Mouse (Mus musculus): ENCODE measurements around the gene Prss30.

The Prss30 gene

DNA sequence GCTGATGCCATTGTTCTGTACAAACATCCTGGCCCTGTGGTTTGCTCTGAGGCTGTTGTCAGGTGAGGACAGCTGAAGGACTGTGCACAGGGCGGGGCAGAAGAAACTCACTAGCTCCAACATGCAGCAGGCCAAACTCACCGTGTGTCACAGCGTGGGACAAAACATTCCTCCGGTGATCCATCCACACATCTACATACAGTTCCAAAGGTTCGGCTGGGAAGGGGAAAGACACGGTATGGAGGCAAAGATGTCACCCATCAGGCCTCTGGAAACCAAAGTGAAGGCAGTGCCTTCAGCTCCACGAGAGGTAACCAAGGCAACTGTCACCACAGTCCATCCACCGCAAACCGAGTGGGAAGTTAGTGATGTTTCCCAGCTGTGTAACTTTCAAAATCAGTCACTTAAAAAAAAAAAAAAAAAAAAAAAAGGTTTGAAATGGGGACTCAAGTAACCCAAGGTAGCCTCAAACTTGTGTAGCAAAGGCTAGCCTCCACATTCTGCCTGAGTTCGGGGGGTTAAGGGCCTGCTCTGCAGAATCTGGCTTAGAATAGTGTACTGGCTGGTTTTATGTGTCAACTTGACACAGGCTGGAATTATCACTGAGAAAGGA, at the start of gene Prss30:
Gene Prss30, minus strand, starts transcription at position 270 of the 613 bp plus-strand sequence.
- no peak for DNase-seq (ENCODE audit: low spot score)

DNA sequence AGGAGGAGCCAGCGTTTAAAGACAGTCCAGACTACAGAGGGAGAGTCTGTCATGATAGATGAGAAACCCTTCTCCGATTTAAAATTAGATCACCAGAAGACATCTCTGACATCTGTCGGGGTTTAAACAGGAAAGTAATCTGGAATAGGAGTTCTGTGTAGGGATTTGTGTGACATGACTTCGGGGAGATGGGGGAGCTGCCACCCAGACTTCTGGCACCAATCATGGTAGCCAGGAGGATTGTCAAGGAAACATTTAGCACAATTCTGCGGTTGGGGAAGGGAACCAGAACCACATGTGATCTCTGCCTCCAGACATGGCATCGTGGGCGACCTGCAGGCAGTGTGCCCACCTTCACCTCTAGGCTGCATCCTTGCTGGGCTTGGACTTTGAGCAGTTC, 49.1 kb upstream of the Prss30 start:
- DNase-seq (ENCODE audit: low spot score), result no peak

DNA sequence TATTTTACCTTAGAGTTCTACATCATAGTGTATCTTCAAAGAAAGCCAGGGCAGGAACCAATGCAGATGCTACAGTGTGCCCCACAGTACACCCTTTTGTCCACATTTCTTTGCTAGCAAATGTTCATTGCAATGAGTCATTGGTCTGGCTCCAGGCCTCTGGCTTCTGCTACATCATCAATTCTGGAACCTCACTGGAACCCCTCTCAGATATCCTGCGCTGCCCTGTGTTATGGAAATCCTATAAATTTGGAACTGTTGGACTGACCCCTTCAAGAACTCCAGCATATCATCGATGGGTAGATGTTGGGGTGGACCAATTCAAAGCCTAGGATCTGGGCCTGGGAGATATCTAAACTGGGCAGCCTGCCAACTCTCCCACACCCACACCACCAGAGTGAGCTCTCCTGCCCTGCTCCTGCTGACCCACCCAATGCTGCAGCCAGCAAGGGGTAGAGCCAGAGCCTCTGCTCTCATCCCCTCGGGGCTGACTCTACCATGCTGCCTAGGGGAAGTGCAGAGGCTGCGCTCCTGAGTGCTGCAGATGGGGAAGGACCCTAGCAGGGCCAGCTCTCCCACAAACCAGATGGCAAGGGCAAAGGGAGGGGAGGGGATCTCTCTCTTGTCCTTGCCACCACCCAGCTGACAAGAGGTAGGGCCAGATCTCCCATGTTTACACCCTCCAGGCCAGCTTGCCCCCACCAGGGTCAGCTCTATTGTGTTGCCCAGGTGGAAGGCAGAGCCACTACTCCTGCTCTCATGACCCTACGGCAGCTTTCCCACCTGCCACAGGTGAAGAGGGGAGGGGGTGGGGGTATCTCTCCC, 41.2 kb upstream of the Prss30 start:
- DNase-seq (ENCODE audit: low spot score), result no peak

DNA sequence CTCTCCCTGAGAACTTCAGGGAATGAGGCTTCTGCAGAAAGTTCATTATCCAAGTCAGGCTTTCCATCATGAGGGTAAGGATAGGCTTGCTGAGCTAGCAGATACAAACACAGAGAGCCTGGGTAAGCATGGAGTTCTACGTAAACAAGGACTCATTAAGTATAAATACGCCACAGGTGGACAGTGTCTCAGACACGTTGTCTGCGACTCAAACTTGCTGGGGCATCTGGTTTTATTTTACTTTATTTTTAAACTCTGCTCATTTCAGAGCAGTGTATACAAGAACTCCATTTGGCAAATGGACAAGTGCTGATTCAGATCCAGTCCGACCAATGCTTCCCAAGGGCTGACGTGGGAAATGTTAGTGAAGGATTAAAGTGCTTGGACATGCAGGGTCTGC, 40.3 kb upstream of the Prss30 start:
- DNase-seq (ENCODE audit: low spot score), result no peak

DNA sequence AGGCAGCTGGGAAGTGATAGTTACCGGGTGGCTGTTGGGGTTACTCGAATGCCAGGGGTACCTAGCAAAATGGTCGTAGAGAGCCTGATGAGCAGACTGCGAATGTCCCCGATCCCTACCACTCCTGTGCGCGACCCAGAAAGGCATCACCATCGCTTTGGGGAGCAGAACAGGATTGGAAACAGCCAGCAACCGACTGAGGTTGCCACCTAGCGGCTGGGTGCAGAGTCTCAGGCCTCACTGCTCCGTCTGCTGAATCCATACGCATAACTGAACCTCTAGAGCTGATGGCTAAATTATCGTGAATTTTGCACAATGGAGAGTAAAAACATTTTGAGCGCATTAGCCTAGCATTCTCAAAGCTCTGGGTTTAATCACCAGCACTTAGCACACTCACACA, 35.4 kb upstream of the Prss30 start:
- DNase-seq (ENCODE audit: low spot score), result no peak

DNA sequence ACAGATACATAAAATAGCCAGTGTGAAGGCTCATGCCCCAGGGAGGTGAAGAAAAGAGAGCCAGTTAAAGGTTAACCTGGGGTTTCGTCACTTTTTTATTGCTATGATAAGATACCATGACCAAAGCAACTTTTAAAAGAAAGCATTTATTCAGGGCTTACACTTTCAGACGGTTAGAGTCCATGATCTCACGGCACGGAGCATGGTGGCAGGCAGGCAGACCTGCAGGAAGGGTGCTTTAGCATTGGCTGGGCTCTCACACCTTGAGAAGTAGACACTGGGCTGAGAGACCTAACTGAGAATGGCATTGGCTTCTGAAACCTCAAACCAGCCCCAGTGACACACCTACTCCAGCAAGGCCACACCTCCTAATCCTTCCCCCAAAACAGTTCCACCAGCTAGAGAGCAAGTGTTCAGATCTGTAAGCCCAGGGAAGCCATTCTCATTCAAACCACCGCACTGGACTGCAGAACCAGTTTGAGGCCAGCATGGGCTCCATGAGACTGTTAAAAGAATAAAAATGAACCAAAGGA, 34.1 kb upstream of the Prss30 start:
- no peak for DNase-seq (ENCODE audit: low spot score)

DNA sequence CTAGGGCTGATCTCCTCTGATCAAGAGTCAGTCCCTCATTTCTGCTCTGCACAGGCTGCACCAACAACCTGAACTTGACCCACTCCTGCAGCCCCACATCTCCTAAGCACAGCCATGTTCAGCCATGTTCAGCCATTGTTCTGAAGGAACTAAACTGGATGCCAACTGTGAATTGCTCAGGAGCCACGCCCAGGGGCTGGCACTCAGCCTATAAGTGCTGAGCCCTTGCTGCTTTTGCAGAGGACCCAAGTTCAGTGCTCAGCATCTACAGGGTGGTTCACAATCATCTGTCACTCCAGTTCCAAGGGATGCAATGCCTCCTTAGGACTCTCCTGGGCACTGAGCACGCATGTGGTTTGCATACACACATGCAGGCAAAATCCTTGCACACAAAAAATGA, 32.6 kb upstream of the Prss30 start:
- DNase-seq (ENCODE audit: low spot score), result no peak

DNA sequence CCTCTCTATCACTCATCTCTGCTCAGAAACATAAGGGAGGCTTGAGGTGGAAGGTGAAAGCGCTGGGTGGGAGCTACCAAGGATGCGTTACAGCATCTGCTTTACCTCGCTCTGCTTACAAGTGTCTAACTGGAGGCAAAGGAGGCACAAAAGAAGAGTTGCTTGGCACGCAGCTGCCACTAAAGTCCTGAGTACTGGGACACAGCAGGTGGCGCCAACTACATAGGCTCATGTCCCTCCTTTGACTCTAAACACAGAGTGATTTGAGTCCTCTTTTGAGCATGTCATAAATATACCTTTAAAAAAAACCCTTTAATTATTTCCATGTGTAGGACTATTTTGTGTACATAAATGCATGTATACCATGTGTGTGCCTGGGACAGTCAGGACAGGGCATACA, 29.3 kb upstream of the Prss30 start:
- no peak for DNase-seq (ENCODE audit: low spot score)

DNA sequence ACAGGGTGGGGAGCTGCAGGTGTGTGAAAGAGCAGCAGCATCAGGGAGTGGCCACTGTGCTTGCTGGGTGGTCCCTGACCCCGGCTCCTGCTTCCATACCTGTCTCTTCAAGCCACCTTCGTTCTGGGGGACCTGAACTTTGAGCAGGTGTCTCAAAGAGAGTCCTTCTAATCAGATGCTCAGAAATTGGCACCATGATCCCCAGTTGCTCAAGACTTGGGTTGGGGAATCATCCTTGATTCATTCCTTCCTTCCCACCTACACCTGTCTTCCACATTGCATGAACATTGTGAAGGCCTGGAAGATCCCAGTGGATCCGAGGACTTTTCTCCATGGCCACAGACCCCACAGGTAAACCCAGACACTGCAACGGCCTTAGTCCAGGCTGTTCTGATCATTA, 27.7 kb upstream of the Prss30 start:
- DNase-seq (ENCODE audit: low spot score), result no peak

DNA sequence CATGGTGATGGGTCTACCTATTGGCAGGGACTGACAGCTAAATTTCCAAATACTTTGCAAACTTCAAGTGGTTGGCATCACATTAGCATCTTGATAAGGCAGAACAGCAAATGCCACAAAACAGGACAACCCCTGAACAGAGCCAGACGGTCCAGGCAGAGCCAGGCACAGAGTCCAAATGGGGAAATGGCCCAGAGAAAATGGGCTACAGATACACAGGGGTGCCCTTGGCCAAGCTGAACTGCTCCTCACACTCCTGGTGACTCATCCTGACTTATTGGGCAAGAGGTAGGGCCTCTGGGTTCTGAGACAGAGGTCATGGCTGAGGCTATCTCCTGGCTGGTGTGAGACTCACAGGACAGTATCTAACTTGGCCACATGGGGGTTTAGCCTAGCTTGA, 27.0 kb upstream of the Prss30 start:
- no peak for DNase-seq (ENCODE audit: low spot score)

DNA sequence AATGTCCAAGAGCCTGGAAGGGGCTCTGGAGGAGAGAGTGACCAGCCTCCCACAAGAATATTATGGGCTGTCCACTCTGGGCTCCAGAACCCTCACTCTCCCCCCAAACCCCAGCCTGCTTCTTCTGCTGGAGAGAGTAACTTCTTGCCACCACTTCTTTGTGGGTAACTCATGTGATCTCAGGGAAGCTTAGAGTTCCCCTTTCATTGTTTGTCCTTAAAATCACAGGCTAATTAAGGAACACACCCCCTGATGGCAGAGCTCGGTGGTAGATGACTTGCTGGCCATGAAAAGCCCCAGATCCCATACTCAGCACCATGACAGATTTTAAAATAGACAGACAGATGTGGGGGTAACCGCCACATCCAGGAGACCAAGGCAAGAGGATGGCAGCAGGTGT, 26.6 kb upstream of the Prss30 start:
- DNase-seq (ENCODE audit: low spot score), result no peak

DNA sequence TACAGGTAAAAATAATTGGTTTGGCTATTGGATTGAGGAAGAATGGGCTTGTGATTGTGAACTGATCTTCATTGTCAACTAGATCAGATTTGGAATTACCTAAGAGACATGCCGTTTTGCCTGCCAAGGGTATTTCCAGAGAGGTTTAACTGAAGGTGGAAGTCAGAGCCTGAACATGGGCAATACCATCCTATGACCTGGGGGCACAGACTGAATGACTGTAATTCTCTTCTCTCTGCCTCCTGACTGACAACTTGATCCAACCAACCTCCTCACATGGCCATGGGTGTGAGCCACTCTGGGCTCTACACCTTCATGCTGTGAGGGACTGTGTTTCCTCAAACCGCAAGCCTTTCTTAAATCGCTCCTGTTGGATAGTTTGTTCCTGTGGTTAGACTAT, 24.7 kb upstream of the Prss30 start:
- no peak for DNase-seq (ENCODE audit: low spot score)

DNA sequence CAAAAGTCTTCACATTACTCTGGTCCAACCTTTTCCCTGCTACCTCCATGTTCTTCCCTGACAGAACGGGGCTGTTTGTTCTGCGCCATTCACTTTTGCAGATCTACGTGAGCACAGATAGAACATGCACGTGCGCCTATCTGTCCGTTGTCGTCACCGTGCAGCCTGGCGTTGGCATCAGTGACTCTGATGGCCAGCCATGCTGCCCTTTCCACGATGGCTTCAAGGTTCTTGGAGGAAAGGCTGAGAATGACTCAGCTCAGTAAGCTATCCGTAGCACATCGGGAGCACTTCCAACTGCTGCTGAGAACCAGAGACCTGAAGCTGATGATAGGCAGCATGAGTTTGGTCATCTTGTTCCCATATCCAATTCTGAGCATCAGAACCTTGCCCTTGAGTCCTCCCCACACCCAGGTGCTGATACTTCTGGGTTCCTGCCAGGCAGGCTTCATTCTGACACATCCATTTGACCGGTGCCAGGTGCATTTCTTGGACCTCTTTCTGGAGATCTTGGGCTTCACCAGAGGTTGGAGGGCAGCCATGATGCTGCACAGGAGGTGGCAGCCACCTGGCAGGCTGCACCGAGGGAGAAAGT, 23.8 kb upstream of the Prss30 start:
- no peak for DNase-seq (ENCODE audit: low spot score)

DNA sequence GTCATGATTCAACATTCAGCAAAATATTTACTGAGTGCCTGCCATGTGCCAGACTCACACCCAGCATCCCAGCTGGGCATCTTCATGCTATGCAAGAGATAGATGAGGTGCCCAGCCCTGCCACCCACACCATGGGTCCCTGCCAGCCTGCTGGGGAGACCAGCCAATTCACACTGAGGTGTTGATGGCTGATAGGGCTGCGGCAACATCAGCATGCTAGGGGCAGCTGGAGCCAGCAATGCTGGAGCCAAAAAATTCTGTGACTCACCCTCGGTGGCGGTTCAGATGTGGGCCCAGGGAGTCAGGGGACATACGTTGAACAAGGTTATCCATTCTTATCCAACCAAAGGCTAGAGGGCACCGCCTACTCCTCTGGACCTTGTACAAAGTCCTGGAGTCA, 20.0 kb upstream of the Prss30 start:
- DNase-seq (ENCODE audit: low spot score), result no peak

DNA sequence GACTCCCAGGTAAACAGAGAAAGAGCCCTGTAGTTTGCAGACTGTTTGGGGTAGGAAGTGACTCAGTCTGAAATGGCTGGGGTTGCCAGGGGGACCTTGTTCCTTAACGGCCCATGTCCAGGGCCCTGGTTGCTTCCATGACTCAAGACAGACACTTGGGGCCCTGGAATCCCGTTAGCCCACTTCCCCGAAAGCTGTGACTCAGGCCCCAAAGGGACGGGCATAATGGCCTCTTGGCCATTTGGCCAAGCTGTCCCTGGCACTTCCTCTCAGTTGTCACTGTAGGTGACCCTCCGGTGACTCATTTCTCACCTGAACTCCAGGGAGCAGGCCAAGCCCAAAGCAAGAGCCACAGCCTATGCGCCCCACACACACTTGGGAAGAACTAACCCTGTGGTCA, 18.0 kb upstream of the Prss30 start:
- no peak for DNase-seq (ENCODE audit: low spot score)

DNA sequence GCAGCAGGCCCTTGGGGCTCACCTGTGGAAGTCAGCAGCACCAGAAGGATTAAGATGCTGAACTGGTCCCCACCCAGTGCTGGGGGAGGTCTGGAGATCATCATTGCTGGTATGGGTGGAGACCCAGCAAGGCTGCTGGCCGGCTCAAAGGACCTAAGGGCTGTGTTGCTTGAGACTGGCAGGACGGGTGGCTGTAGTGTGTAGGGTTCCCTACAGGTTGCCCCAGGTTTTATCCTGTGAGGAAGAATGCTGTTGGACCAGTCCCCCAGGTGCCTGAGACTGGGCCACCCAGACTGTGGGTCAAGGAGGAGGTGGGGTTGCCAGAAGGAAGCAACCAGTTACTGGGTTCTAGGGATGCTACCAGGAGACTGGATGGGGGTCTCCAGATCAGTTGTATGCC, 17.5 kb upstream of the Prss30 start, which contains the start of gene Prss22:
Gene Prss22, minus strand, starts transcription at position 200 of the 400 bp plus-strand sequence.
- no peak for DNase-seq (ENCODE audit: low spot score)

DNA sequence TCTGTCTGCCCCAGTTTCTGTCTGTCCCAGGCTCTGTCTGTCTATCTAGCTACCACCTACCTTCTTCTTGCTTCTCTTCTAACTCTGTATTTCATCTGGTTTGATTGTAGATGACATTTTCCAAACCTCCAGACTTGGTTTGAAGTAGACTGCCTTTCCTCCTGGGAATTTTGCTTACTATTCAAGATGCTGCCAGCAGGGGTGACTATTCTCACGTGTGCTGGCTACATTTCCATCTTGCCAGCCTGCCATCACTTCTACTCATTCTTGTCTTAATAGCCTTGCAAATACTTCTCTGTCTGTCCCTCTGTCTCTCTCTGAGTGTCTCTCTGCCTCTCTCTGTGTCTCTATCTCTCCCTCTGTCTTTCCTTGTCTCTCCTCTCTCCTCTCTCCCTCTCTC, 15.1 kb upstream of the Prss30 start:
- no peak for DNase-seq (ENCODE audit: low spot score)

DNA sequence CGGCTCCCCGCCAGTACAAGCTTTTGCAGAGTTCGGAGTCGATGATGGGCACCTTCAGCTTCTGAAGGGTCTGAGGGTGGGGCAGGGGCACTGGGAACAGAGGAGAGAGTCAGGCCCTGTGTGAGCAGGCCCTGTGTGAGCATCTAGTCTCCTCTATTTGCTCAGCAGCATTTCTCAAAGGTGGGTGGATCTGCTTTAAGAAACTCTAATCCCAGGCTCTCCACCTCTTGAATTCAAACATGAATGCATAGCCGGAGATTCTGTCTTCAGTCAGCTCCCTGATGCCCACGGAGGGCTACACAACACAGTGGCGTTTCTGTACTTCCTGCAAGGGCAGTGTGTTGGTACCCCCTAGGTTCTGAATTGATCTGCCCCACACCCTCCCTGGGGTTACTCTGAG, 14.3 kb upstream of the Prss30 start:
- no peak for DNase-seq (ENCODE audit: low spot score)

DNA sequence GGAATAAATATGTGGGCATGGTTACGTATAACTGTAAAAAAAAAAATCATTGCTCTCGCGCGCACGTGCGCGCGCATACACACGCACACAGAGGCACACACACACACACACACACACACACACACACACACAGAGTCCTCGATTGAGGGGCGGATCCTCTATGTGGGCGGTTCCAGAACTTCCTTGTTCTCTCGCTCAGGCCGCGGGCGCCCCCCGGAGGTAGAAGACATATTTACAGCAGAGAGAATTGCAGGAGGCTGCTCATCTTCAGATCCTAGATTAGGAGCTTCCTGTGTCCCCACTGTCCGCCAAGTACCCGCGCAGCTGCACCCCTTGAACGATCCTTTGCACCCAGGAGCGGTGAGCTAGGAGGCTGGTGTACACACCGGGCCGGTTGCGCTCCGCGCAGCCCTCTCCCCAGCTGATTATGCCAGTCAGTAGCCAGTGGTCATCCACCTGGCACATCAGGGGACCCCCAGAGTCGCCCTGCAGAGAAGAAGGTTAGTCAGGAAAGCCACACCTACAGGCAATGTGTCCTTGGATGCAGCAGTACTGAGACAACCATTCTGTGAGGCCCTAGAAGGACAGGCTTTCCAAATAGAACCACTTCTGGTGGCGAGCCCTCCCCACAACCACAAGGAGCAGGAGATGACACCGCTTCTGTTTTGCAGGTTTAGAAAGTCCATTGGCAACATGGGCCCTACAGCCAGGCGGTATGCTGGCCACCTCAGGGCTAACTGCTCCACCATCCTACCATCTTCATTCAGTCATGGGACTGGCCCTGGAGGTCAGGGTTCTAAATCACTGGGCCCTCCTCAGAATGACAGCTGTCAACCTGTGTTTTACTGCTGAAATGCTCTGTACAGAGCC, 13.4 kb upstream of the Prss30 start:
- peak; percentile 98 for DNase-seq (ENCODE audit: low spot score)

DNA sequence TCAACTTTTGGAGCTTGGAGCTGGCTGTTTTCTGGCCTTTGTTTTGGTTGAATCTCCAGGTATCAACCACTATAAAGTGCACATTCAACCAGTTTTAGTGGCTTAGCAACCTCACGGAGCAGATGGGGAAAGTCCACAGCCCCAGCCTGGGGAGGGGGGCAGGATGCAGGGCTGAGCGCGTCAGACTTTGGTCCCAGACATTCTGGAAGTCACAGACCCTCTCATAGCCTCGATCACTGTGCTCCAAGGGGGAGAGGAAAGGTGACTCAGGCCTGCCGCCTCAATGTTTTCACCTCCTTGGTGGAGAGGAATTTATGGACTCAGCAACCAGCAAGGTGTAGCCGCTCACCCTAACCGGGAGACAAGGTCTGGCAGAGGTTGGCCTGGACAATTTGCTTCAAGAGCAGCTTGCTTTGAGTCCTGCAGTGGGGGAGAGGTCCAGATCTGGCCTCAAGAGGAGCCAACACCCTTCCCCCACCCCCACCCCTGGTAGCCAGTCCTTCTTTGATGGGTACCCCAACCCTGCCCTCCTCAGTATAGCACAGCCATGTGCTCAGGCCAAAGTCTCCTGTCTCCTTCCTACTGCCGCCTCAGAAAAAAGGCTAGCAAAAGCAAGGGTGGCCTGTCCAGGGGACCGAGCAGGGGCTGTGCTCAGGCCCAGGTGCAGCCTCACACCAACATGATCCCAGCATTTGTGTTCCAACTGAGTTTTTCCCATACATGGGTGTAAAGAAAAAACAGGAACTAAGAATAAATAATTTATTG, 12.6 kb upstream of the Prss30 start:
- no peak for DNase-seq (ENCODE audit: low spot score)

DNA sequence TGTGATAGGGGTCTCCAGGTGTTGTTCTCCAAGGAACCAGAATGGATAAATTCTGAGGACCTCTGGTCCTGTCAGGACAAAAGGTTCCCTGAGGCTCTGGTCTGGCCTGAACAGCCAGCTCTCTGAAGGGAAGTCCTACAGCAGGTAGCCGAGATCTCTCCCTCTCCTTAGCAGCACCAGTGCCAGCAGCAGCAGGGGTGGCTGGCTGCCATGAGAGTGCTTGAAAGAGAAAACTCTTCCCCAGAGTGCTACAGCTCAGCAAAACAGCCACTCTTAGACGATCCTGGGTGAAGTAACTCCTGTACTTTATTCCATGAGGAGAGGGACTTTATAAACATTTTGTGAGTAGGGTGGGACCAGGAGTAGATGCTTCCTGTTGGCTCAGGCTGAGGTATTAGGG, 9.4 kb upstream of the Prss30 start:
- DNase-seq (ENCODE audit: low spot score), result no peak
